14 mouse cellular contexts compared by ENCODE assay signal in genomic region chr11:4543746-4544626, GRCm38 (mm10). TPM values are rescaled to one million over a fixed set of nuclear protein-coding genes. Genes with fewer than 3 reads are reported as not detected.
DNase-seq lines count a peak whose midpoint lies in the region; ATAC-seq lines count a peak whose summit lies in the region.
"Had no signal": no experiment of that assay in that cellular context is flagged by ENCODE, and none has a peak within 500 bp of the region (broad histone marks: within the 10 kb centered on the region; RNA-seq: fewer than 3 reads in every experiment).

No protein-coding gene starts in this region.

- intact Hi-C loops in gastrocnemius, postnatal 36 days (cut with DNase I) = no loop called here
- intact Hi-C loops in heart, postnatal 10 days (cut with DNase I) = no loop called here

- peak; percentile 53 for DNase-seq in 416B (ENCODE audit: low read depth)
- DNase-seq in A20 (ENCODE audit: low read depth, low spot score) = peak; percentile 67
- peak; percentile 34 for DNase-seq in induced T-regulatory cell, adult 2 months (ENCODE audit: low read depth)
- DNase-seq in adrenal gland, postnatal 10 days = no peak
- DNase-seq in gastrocnemius, postnatal 36 days = no peak
- no peak for DNase-seq in heart, postnatal 10 days
- DNase-seq: adrenal gland, postnatal 14 days; cerebellum, adult 18-20 months; gastrocnemius, postnatal 14 days; kidney, adult 9 months; kidney, postnatal 4 days had no signal

- peak; percentile 82 for ATAC-seq in megakaryocyte, adult 5-6 weeks (ENCODE audit: poor library complexity, severe bottlenecking)
- ATAC-seq: forebrain, embryonic 13.5 days; inflammation-experienced regulatory T-cells, adult 6 months had no signal

RNA-seq across cellular contexts. Expression of gene Mtmr3, which starts 50.7 kb away (rescaled TPM):
- 44.1 and 47.0 TPM in 2 replicates for total RNA-seq in megakaryocyte, adult 5-6 weeks (2015)
- total RNA-seq in megakaryocyte, adult 5-6 weeks (2017) = 71.1 and 77.2 TPM in 2 replicates
- 10 to 100 TPM; 46.9 to 56.3 TPM for total RNA-seq in adrenal gland, postnatal 10 days (2021)
- 10 to 100 TPM; 42.5 to 43.2 TPM for total RNA-seq in gastrocnemius, postnatal 36 days (2021)
- 10 to 100 TPM; 56.9 to 59.9 TPM for total RNA-seq in heart, postnatal 10 days (2021)

Comparison
In these comparisons a context has a peak if more than half of its experiments do, and no peak if none do; other contexts are left out.
1. DNase-seq: peak in 416B (single experiment), A20 (single experiment) and induced T-regulatory cell, adult 2 months (single experiment); none in adrenal gland, postnatal 10 days (single experiment), gastrocnemius, postnatal 36 days (0 of 2) and heart, postnatal 10 days (0 of 2).